Mouse (Mus musculus) spleen, adult 2 months (tissue): ENCODE results near the gene Gab2.

Experiments used
- CTCF ChIP-seq: fragments of 200-500 bp; IDR thresholded peaks from 2 replicates; pipeline ENCODE4 v1.5.1; 2011; ENCODE audit warnings: mild to moderate bottlenecking, inconsistent platforms; ENCODE audit not compliant: insufficient read depth, insufficient read length, insufficient replicate concordance; ENCODE audit errors: extremely low read depth
- POLR2A ChIP-seq: fragments of 200-500 bp; IDR thresholded peaks from 2 replicates; pipeline ENCODE4 v1.6.1; 2011; ENCODE audit warnings: low read depth, low read length, inconsistent platforms

- TF ChIP-seq CTCF (no peak), POLR2A (no peak)
These were observed 264.0 kb downstream of the Gab2 start for GRCm38 (mm10) chr7:97345229-97345871.
